Mouse (Mus musculus) layer of hippocampus, adult 9-11 months (tissue): Measurements from ENCODE around the gene Ccdc190.

Experiments used
- DNase-seq: peaks from one replicate; pipeline ENCODE4 v3.0.0; 2022

Gene Ccdc190

GRCm38 (mm10) chr1:169934005-169934725, 5.7 kb downstream of the Ccdc190 start:
- DNase-seq, result no peak

- no peak for DNase-seq
Measured at GRCm38 (mm10) chr1:169939345-169939744, 10.9 kb downstream of the Ccdc190 start.

- DNase-seq, result no peak
Measured at GRCm38 (mm10) chr1:169946004-169946403, 17.6 kb downstream of the Ccdc190 start.

GRCm38 (mm10) chr1:169947654-169948053, 19.2 kb downstream of the Ccdc190 start:
- DNase-seq, result no peak

- no peak for DNase-seq
Measured at GRCm38 (mm10) chr1:169948280-169948679, 19.8 kb downstream of the Ccdc190 start.

GRCm38 (mm10) chr1:169948866-169949265, 20.4 kb downstream of the Ccdc190 start:
- no peak for DNase-seq

- DNase-seq, result no peak
Measured at GRCm38 (mm10) chr1:169949981-169950380, 21.5 kb downstream of the Ccdc190 start.

GRCm38 (mm10) chr1:169950651-169951050, 22.2 kb downstream of the Ccdc190 start:
- no peak for DNase-seq

- DNase-seq, result no peak
Measured at GRCm38 (mm10) chr1:169951561-169951960, 23.1 kb downstream of the Ccdc190 start.

- DNase-seq, result no peak
Measured at GRCm38 (mm10) chr1:169952636-169953035, 24.2 kb downstream of the Ccdc190 start.

GRCm38 (mm10) chr1:169953106-169953505, 24.7 kb downstream of the Ccdc190 start:
- DNase-seq, result no peak

- DNase-seq, result peak; percentile 99
Measured at GRCm38 (mm10) chr1:169968792-169969515, 40.5 kb downstream of the Ccdc190 start, which contains the start of gene Hsd17b7. Gene Hsd17b7, minus strand, starts transcription at chr1:169969241.

- no peak for DNase-seq
Measured at GRCm38 (mm10) chr1:169969516-169969886, 41.1 kb downstream of the Ccdc190 start.

- DNase-seq, result no peak
Measured at GRCm38 (mm10) chr1:169970936-169971335, 42.5 kb downstream of the Ccdc190 start.

- DNase-seq, result no peak
Measured at GRCm38 (mm10) chr1:169971998-169972397, 43.5 kb downstream of the Ccdc190 start.

- no peak for DNase-seq
Measured at GRCm38 (mm10) chr1:169977621-169978020, 49.2 kb downstream of the Ccdc190 start.
